Mouse (Mus musculus) G1E-ER4 (cell line): ENCODE results near the gene A630001G21Rik. TPM values are rescaled to one million over a fixed set of nuclear protein-coding genes. Genes with fewer than 3 reads are reported as not detected.

Experiments
- GATA1 ChIP-seq: IDR thresholded peaks from one replicate; pipeline ENCODE4 v1.8.0; 2012; ENCODE audit warnings: low read length, inconsistent platforms
- polyA plus RNA-seq: library from polyadenylated mRNA; stranded (reverse); fragments of >175 nt; gene quantifications from 2 replicates; pipeline ENCODE4 v1.2.3, GENCODE M21; 2012

The A630001G21Rik gene
- polyA plus RNA-seq = 0.08 TPM in 1 of 2 replicates, not detected in the other

DNA sequence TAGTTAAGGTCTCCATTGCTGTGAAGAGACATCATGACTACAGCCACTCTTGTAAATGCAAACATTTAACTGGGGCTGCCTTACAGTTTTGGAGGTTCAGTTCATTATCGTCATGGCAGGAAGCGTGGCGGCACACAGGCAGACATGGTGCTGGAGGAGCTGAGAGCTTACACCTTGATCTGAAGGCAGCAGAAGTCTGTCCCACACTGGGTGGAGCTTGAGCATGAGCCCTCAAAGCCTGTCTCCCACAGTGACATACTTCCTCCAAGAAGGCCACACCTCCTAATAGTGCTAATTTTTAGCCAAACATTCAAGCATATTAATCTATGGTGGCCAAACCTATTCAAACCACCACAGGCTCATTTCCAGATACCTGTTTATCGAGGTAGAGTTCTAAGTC lies at the start of gene A630001G21Rik:
A630001G21Rik (minus strand) TSS at position 208 of the 400 bp plus-strand sequence.
- no peak for TF ChIP-seq GATA1

DNA sequence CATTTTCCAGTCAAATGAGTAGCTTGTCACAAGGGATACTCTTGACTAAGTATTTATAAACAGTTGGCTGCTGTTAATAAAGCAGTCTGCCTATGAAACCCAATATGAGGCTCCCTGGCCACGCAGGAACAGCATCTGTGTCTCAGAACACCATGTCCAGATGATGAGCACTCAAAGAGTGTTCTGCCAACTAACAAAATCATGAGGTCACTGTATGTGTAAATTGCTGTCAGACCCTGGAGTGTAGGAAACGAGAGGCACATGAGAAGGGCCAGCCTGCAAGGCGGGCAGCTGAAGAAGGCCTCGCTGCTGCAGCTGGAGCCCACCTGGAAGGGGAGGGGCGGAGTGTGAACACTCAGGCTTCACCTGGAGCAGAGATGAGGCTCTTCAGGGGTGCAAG lies 48.7 kb upstream of the A630001G21Rik start:
- no peak for TF ChIP-seq GATA1

DNA sequence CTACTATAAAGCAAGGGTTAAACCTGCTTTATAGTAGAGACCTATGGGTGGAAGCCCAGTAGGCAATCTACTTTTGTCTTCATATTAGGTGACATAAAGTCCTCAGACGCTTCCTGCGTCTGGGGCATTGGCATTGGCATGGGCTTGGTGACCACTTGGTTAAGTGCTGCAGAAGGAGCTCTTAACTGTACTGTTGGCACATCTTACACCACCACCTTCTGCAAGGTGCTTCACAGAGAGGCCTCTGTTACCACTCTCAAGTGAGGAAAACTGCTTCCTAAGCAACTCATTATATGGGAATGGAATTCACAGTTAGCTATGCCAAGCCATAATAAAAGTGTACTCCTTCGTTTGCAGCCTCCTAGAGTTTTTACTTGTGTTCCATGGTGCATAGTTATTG lies 46.5 kb upstream of the A630001G21Rik start:
- no peak for TF ChIP-seq GATA1

DNA sequence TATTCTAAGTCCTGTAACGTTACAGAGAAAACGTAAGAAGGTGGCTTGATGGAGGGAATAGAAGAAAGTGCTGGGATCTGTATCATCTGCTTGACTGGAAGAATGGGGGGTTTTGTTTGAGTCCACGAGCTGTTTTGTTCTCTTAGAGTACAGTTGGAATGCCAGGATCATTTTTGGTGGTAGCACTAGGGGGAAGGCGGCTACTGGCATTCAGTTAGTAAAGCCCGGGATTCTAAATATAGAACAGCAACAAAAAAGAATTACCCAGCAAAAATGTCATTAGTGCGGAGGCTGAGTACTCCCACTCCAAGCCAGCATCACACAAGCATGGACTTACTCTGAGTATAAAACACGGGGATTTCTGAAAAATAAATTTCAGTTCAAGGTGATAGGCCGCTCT lies 43.8 kb upstream of the A630001G21Rik start:
- no peak for TF ChIP-seq GATA1

DNA sequence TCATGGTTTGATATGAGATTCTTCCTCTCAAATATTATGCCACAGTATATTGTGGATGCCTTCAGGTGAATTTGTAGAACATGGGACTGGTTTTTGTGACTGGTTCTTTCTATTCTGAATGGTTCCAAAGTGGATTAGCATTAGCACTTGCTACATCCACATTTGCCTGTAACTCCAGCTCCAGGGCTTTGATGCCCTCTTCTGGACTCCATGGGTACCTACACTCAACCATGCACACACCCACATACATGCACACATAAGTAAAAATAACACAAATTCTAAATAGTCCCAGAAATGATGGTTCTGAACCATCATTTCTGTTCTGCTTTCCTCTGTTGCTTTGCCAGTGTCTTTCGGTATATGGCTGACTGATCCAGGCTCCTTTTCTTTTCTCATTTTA lies 41.3 kb upstream of the A630001G21Rik start:
- no peak for TF ChIP-seq GATA1

DNA sequence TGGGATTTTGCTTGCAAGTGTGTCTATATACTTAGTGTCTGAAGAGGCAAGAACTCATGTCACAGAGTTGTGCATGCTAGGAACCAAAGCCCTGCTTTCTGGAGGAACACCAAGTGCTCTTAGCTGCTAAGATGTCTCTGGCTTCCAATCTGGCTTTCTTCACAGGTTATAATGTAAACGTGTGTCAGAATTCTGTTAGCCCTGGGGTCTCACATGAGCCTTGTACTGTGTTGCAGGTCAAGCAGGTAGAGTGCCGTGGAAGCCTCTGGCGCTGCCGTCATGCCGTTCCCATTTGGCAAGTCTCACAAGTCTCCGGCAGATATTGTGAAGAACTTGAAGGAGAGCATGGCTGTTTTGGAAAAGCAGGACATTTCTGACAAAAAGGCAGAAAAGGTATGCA lies 39.7 kb upstream of the A630001G21Rik start:
- no peak for TF ChIP-seq GATA1

DNA sequence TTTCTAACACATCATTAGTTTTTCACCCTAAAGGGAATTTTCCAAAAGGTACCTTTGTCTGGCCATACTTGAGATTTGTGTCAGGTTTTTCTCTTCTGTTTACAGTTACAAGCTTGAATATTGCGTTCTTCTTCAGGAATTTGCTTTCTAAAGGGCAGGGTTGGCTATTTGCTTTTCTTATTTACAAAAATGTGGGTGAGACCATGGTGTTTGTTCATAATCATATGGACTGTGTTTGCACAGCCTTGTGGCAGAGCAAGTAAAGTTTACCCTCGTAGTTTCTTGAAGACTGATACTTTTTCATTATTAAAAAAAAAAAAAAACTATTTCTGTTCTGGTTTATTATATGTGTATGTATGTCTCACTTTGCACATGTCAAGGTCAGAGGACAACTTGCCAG lies 32.3 kb upstream of the A630001G21Rik start:
- TF ChIP-seq GATA1 = no peak

DNA sequence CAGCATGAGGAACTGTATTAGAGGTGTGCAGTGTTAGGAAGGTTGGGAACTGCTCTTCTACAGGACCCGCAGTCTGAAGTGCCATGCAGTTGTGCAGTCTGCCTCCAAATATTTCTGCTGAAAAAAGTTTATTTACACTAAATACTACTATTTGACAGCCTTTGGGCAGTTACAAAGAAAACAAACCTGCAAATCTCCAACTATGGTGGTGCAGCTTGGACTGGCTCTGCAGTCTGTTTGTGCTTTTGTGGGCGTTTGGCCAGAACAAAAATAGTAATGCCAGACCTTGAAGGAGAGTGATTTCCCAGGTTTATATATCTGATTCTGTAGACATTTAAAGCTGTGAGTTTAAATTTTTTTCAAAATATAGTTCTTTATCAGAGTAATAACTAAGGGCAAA lies 31.9 kb upstream of the A630001G21Rik start:
- no peak for TF ChIP-seq GATA1

DNA sequence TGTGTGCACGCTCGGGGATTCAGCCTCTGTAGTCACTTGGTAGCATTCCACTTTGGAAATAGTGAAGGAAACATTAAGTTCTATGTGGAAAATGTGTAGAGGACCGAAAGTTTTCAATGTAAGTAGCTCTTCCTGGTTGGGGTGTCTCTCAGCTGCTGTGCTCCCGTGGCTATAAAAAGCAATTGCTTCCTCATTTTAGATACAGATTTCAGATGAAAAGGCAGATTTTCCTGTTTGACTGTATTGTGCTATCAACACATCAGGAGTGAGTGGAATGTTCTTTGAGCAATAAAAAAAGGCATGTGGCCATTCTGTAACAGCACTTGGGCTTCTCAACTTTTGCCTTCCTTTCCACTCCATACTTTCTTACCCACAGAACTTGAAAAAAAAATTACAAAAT lies 30.8 kb upstream of the A630001G21Rik start:
- TF ChIP-seq GATA1 = no peak

DNA sequence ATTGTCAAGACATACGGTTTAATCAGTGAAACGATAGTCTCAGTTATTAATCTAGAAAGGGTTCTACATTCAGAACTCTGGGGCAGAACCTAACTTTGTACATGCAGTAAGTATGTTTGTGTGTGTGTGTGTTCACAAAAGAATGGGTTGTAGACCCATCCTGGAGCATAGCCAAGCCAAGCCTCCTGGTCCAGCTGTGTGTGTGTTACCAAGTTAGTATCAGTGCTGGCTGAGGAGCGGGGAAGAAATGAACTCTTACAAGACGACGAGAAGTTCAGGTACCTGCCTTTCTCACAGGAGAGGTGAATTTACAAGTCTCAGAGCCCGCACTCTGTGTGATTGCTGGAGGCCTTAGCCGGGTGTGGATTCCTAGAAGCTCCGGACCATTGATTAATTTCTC lies 26.1 kb upstream of the A630001G21Rik start:
- no peak for TF ChIP-seq GATA1

DNA sequence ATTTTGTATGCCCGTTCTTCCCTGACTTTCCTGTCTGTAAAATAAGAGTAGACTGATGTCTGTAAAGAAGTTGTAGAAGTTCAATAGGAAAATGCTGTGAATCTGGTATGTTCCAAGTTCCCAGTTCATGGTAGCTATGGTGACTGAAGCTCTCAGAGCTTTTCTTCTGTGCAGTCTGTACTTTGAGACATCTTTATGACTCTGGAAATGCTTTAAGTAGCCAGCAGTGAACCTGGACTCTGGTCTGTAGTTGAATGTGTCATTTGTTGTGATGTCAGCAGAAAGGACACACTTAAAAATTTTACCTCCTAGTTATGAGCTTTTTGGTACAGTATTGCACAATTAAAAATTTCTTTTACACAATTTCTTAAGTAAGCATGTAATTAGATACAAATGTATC lies 24.1 kb upstream of the A630001G21Rik start:
- no peak for TF ChIP-seq GATA1

DNA sequence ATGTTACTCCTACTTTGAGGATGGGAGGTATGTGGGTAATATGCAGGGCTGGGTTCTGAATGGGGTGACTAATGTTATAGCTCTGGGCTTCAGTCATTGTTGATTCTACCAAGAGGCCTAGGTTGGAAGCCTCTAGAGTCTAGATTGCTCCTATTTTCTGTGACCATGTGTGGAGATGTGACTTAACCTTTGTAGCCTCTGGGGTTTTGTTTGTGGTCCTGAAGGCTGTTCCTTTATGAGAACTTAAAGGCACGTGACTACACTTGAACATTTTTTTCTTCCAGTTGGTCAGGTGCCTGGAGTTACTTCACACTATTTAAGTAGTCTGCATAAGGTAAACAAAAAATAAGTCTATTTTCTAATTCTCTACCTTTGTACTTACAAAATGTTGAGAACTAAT lies 21.3 kb upstream of the A630001G21Rik start:
- TF ChIP-seq GATA1 = no peak

DNA sequence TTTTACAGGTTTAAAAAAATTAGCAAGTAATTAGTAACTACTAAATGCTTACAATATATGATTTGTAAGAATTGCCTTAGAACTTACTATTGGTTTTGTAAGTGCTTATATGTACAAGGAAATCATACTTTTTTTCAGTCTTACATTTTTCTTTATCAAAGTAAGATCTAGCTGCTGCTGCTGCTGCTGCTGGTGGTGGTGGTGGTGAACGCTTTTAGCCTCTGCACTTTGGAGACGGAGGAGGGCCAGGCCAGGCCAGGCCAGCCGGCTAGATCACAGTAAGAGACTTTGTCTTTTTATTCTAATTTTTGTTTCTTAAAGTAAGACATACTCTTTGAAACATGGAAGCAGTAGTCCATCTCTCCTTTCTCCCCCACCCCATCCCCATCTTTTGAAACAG lies 16.8 kb upstream of the A630001G21Rik start:
- no peak for TF ChIP-seq GATA1

DNA sequence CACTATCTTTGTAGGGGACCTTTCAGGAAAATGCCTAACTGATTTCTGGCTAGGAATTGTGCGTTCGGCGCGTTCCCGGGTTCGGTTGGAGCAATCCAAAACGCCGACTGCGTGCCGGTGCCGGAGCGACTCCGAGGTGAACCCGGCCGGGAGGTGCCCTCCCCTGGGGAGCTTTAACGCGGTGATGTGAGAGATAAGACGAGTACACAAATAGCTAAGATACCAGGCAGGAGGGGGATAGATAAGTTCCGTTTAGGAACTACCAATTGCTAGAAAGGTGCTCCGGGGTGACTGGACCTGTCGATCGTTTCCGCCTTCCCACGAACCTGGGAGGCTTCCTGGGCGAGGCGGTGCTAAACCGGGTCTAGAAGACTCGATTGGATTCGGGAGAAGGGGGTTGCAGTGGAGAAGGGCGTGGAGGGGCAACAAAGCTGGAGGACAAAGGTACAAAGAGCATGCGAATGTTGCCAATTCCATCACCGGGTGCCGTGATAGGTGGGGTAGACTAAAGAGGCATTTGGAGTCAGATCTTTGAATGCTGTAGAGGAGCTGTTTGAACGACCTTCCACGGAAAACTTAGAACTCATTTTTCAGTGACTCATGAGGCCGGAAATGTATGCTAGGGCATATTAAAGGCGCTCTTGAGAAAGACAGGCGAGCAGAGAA lies 15.8 kb upstream of the A630001G21Rik start:
- peak; percentile 56 for TF ChIP-seq GATA1

DNA sequence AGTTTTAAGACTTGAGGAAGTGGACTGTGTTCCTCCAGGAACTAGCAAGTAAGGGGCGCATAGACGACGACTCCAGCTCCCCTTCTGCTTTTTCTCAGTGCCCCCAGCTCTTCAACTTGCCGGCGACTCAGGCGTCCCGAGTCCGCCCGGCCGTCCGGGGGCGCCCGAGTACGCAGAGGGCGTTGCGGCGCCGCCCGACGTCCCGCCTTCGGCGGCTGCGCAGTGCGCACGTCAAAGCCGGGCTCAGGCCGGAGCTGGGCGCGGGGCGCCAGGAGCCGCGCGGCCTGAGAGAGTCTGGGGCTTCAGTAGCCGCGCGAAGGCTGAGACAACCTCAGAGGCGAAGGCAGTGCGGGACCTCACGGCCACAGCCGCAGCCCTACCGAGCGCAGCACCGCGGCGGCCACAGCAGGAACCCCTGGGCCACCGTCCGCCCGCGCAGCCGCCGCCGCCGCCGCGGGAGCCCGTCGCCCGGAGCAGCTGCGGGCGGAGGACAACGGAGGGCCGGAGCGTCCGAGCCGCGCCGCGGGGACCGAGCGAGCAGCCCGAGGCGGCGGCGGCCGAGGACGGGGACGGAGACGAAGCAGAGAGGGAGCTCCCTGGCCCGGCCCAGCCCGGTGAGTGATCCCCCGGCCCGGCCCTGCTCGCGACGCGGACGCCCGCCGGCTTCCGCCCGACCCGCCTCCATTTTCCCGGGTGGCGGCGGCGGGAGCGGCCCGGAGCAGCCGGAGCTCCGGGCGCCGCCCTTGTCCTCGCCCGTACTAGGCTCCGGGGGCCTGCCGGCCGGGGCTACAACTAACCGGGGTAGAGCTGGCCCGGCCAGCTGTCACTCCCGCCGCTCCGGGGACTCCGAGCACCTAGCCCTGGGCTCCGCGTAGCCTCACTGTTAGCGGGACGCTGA lies 15.0 kb upstream of the A630001G21Rik start, which contains the start of gene Cab39:
Cab39 (plus strand) TSS at position 234 of the 898 bp plus-strand sequence.
- TF ChIP-seq GATA1 = no peak

DNA sequence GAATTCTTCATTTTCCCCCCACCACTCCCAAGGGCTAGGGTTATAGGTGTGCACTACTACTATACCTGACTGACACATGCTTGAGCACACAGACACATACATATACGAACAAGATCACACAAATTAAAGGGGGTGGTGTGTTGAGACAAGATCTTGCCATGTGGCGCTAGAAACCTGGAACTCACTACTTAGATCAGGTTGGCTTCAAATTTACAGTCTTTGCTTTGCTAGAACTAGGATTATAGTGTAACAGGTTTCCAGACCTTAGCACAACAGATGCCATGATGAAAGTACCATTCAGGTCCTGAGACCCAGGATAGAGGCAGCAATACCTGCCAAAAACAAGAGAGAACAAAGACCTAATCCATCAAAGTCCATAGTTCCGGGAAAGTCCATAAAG lies 13.0 kb upstream of the A630001G21Rik start:
- no peak for TF ChIP-seq GATA1

DNA sequence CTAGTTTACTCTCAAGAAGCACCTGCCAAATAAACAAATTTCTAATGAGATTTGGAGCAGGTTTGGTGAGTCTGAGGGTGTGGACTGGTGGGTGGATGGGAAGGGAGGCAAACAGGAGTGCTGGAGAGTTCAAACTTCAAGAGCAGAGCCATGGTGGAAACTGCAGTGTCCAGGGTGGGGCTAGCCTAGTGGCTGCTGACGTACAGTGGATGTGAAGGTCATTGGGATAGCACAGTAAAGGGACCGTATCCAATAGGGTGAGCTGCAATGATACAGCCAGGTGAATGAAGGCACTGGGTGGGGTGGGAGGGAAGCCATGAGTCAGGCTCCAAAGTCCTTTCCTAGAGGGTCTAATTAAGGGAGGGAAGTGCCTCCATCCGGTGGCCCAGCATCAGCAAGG lies 12.1 kb upstream of the A630001G21Rik start:
- TF ChIP-seq GATA1 = no peak
